Mouse (Mus musculus) cerebellum, adult 2 months (tissue): Measurements from ENCODE around the gene Gm20441.

Experiments used
- CTCF ChIP-seq: fragments of 200-500 bp; IDR thresholded peaks from 2 replicates; pipeline ENCODE4 v1.5.1; 2011; ENCODE audit warnings: low read depth, mild to moderate bottlenecking, control low read depth, low read length, moderate library complexity, borderline replicate concordance; ENCODE audit not compliant: insufficient read depth
- POLR2A ChIP-seq: fragments of 200-500 bp; IDR thresholded peaks from 2 replicates; pipeline ENCODE4 v1.6.1; 2011; ENCODE audit warnings: low read length, control low read depth, borderline replicate concordance; ENCODE audit not compliant: insufficient read depth

DNA sequence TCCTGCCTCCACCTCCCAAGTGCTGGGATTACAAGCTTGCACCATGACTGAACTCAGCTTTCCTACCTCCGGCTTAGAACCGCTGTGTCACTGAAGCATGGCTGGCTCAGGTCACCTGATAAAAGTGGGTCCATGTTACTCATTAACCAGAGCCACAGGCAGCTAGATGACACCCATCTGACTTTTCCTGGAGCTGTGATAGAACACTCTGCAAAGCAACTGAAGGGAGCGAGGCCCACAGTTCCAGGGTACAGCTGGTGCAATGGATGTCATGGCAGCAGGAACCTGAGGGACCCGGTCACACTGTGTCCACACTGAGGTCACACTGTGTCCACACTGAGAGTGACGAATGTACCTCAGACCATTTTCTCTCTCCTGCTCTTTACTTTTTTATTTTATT lies 9.1 kb upstream of the Gm20441 start:
- no peak for TF ChIP-seq CTCF
- no peak for TF ChIP-seq POLR2A
